Mouse (Mus musculus) heart, embryonic 16.5 days (tissue): ENCODE measurements around the gene Arhgap8. TPM values are rescaled to one million over a fixed set of nuclear protein-coding genes. Genes with fewer than 3 reads are reported as not detected.
"Not testable (repeated sequence)": the region's sequence is repeated elsewhere in the genome, so short reads cannot be mapped to it uniquely, and the experiment has no call there.

Experiments used
- ATAC-seq: fragments of 200-750 bp; cut with Nextera tagmentation; replicated peaks from 2 replicates; pipeline ENCODE4 v1.8.0; 2017; ENCODE audit warnings: moderate number of reproducible peaks; ENCODE audit not compliant: insufficient read depth, low FRiP score; ENCODE audit errors: extremely low read depth
- H3K27ac ChIP-seq: fragments of 300-500 bp; sonication (generic); 2 replicates; pipeline ENCODE4 v1.5.1; 2014; ENCODE audit warnings: mild to moderate bottlenecking, low read length, control low read depth, moderate library complexity
- H3K27me3 ChIP-seq: fragments of 300-500 bp; sonication (generic); 2 replicates; pipeline ENCODE4 v1.6.1; 2014; ENCODE audit warnings: low read length, mixed read lengths; ENCODE audit not compliant: control insufficient read depth, insufficient read depth
- H3K36me3 ChIP-seq: fragments of 300-500 bp; sonication (generic); 2 replicates; pipeline ENCODE4 v1.6.1; 2014; ENCODE audit not compliant: control insufficient read depth, insufficient read depth
- H3K4me1 ChIP-seq: fragments of 300-500 bp; sonication (generic); 2 replicates; pipeline ENCODE4 v1.6.1; 2014; ENCODE audit warnings: low read length, mixed read lengths; ENCODE audit not compliant: control insufficient read depth, insufficient read depth
- H3K4me2 ChIP-seq: fragments of 300-500 bp; sonication (generic); 2 replicates; pipeline ENCODE4 v1.6.1; 2014; ENCODE audit warnings: low read depth, mild to moderate bottlenecking, control low read depth, low read length
- H3K4me3 ChIP-seq: fragments of 300-500 bp; sonication (generic); 2 replicates; pipeline ENCODE4 v1.5.1; 2014; ENCODE audit warnings: mild to moderate bottlenecking, control low read depth, low read length
- H3K9ac ChIP-seq: fragments of 300-500 bp; sonication (generic); 2 replicates; pipeline ENCODE4 v1.6.1; 2014; ENCODE audit warnings: low read length, control low read depth
- H3K9me3 ChIP-seq: fragments of 300-500 bp; sonication (generic); replicated peaks from 2 replicates; pipeline ENCODE4 v1.6.1; 2016; ENCODE audit warnings: low read length; ENCODE audit not compliant: control insufficient read depth
- WGBS: fragments of 180-500 bp; shearing (Covaris S2); extraction: QIAGEN DNeasy Blood & Tissue Kit; methylation state at CpG from one replicate; pipeline ENCODE4 v1.1.7; 2014; 5-methylcytosine and 5-hydroxymethylcytosine counted together
- polyA plus RNA-seq: library from polyadenylated mRNA; unstranded; fragments of >200 nt; fragmentation: Nextera tagmentation; extraction: Ambion mirVana; gene quantifications from 2 replicates; pipeline ENCODE4 v1.2.1, GENCODE M21; 2015

The Arhgap8 gene
- polyA plus RNA-seq, 1 experiment from 2014 or later = 10.1 TPM

- ATAC-seq = no peak
- Histone ChIP-seq H3K4me3 (no peak overlapping the region), H3K9me3 (no peaks in the 10 kb centered on the region), H3K36me3 (no peaks in the 10 kb centered on the region), H3K27me3 (no peaks in the 10 kb centered on the region), H3K9ac (no peak overlapping the region), H3K4me1 (no peaks in the 10 kb centered on the region; the same call in 1 of the 2 replicates), H3K4me2 (no peak overlapping the region), H3K27ac (no peak overlapping the region)
- WGBS = 79% methylated on average over 6 of the region's 6 CpGs
These were observed 14.4 kb upstream of the Arhgap8 start for GRCm38 (mm10) chr15:84705351-84705901.

- H3K27me3 ChIP-seq = no peaks in the 10 kb centered on the region
- no peaks in the 10 kb centered on the region for H3K36me3 ChIP-seq
- H3K4me2 ChIP-seq = no peak overlapping the region
- no peak overlapping the region for H3K27ac ChIP-seq
- no peaks in the 10 kb centered on the region for H3K9me3 ChIP-seq
- ATAC-seq = no peak
- H3K4me3 ChIP-seq = no peak overlapping the region
- WGBS = 75% methylated on average over 6 of the region's 6 CpGs
- no peak overlapping the region for H3K9ac ChIP-seq
- no peaks in the 10 kb centered on the region; the same call in 1 of the 2 replicates for H3K4me1 ChIP-seq
These were observed 12.8 kb upstream of the Arhgap8 start for GRCm38 (mm10) chr15:84706983-84707619.

- no peak overlapping the region for H3K4me3 ChIP-seq
- H3K9me3 ChIP-seq = no peaks in the 10 kb centered on the region
- H3K4me2 ChIP-seq = no peak overlapping the region
- WGBS = 39% methylated on average over 14 of the region's 14 CpGs
- ATAC-seq = peak; percentile 53
- peaks cover 24% of the 10 kb centered on the region for H3K4me1 ChIP-seq
- H3K36me3 ChIP-seq = no peaks in the 10 kb centered on the region
- peak overlapping the region; percentile 66 for H3K27ac ChIP-seq
- no peaks in the 10 kb centered on the region for H3K27me3 ChIP-seq
- no peak overlapping the region for H3K9ac ChIP-seq
These were observed 7.1 kb upstream of the Arhgap8 start for GRCm38 (mm10) chr15:84712566-84713405.

- Histone ChIP-seq H3K27me3 (no peaks in the 10 kb centered on the region; the same call in 1 of the 2 replicates), H3K9me3 (no peaks in the 10 kb centered on the region), H3K4me1 (peaks cover 26% of the 10 kb centered on the region), H3K36me3 (no peaks in the 10 kb centered on the region), H3K9ac (peak overlapping the region; percentile 70), H3K27ac (peak overlapping the region; percentile 89), H3K4me3 (peak overlapping the region; percentile 43), H3K4me2 (peak overlapping the region; percentile 68)
- under 1% methylated on average over 17 of the region's 17 CpGs for WGBS
- peak; percentile 72 for ATAC-seq
These were observed 5.1 kb upstream of the Arhgap8 start for GRCm38 (mm10) chr15:84714730-84715129.

GRCm38 (mm10) chr15:84715132-84715531, 4.7 kb upstream of the Arhgap8 start:
- Histone ChIP-seq H3K9ac (peak overlapping the region; percentile 70), H3K27me3 (no peaks in the 10 kb centered on the region; the same call in none of the 2 replicates), H3K9me3 (no peaks in the 10 kb centered on the region), H3K4me1 (peaks cover 29% of the 10 kb centered on the region), H3K27ac (peak overlapping the region; percentile 89), H3K4me3 (peak overlapping the region; percentile 43), H3K36me3 (no peaks in the 10 kb centered on the region), H3K4me2 (peak overlapping the region; percentile 68)
- 32% methylated on average over 11 of the region's 11 CpGs for WGBS
- ATAC-seq = no peak

GRCm38 (mm10) chr15:84717570-84718270, 2.1 kb upstream of the Arhgap8 start:
- H3K4me3 ChIP-seq = not testable (repeated sequence)

GRCm38 (mm10) chr15:84718785-84719184, 1.1 kb upstream of the Arhgap8 start:
- Histone ChIP-seq H3K9me3 (no peaks in the 10 kb centered on the region), H3K4me2 (no peak overlapping the region), H3K27me3 (no peaks in the 10 kb centered on the region; the same call in none of the 2 replicates), H3K27ac (no peak overlapping the region), H3K4me1 (peaks cover 19% of the 10 kb centered on the region), H3K4me3 (no peak overlapping the region), H3K9ac (no peak overlapping the region), H3K36me3 (no peaks in the 10 kb centered on the region)
- WGBS = 71% methylated on average over 3 of the region's 3 CpGs
- no peak for ATAC-seq

More at GRCm38 (mm10) chr15:84717570-84718270, 2.1 kb upstream of the Arhgap8 start:
- not testable (repeated sequence) for H3K9me3 ChIP-seq, H3K36me3 ChIP-seq, H3K27ac ChIP-seq, H3K4me2 ChIP-seq, H3K27me3 ChIP-seq, ATAC-seq, H3K9ac ChIP-seq
- H3K4me1 ChIP-seq = peaks cover 26% of the 10 kb centered on the region
- 80% methylated on average over 6 of the region's 6 CpGs for WGBS

GRCm38 (mm10) chr15:84720291-84721204, 696 bp downstream of the Arhgap8 start:
- Histone ChIP-seq H3K4me3 (peak overlapping the region; percentile 59), H3K4me1 (peaks cover 7% of the 10 kb centered on the region), H3K27me3 (no peaks in the 10 kb centered on the region; the same call in none of the 2 replicates), H3K36me3 (no peaks in the 10 kb centered on the region), H3K27ac (peak overlapping the region; percentile 33), H3K4me2 (peak overlapping the region; percentile 96), H3K9ac (peak overlapping the region; percentile 72), H3K9me3 (no peaks in the 10 kb centered on the region)
- peak; percentile 61; the same call in 1 of the 2 replicates for ATAC-seq
- WGBS = 7% methylated on average over 33 of the region's 33 CpGs
